Mouse (Mus musculus): Measurements from ENCODE around the gene Tnk1.

- TF ChIP-seq HCFC1 (IDR thresholded peaks at IDR 0.05; ENCODE audit: borderline replicate concordance, insufficient read depth, low read length) (no peak), ZNF384 (IDR thresholded peaks at IDR 0.05; ENCODE audit: low read depth, low read length) (no peak), ZC3H11A (IDR thresholded peaks at IDR 0.05; ENCODE audit: borderline replicate concordance, low read depth, low read length) (no peak)
These were observed 36.8 kb upstream of the Tnk1 start, which contains the start of gene Acap1 for GRCm38 (mm10) chr11:69895291-69895690.
